Mouse (Mus musculus) natural killer cell, adult 2 months (primary cell): ENCODE measurements around the gene Kitl.

Experiments used
- DNase-seq, 2 experiments: peaks; one replicate each; pipeline ENCODE4 v3.0.0; 2022; ENCODE audit warnings: low spot score in 2 of 2

The Kitl gene

DNA sequence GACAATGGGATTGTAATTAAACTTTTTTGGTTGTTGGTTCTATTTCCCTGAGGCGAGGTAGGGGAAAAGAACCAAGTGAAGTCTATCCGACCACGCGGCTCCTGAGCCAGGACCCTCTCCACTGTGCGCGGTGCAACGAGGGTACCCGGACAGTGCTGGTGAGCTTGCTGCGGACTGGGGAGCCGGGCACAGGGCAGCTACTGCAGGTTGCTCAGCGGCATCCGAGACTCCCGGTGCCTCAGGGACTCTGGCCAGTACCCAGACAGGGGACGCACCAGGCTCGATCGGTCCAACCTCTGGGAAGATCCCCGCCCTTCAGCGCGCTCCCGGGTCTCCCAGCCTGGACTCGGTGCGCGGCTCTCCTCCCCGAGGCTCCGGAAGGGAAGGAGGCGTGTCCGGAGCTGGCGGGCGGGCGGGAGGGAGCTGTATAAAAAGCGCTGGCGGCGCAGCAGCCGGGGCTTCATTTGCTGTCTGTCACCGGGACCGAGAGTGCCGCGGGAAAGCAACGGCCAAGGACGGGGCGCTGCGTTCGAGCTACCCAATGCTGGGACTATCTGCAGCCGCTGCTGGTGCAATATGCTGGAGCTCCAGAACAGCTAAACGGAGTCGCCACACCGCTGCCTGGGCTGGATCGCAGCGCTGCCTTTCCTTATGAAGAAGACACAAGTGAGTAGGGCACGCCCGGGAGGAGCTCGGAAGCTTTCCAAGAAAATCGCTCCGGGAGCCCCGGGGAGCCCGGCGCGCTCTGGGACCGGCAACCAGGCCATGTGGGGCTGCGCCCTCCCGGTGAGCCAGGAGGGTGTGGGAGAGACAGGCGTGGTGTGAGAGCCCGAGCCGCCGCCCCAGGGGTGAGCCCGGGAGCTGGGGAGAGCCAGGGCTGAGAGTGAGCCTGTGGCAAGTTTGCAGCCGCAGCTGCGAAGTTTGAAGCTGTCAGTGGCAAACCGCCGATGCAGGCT, at the start of gene Kitl:
Gene Kitl, plus strand, starts transcription at position 261 of the 956 bp plus-strand sequence.
- DNase-seq: no peak

DNA sequence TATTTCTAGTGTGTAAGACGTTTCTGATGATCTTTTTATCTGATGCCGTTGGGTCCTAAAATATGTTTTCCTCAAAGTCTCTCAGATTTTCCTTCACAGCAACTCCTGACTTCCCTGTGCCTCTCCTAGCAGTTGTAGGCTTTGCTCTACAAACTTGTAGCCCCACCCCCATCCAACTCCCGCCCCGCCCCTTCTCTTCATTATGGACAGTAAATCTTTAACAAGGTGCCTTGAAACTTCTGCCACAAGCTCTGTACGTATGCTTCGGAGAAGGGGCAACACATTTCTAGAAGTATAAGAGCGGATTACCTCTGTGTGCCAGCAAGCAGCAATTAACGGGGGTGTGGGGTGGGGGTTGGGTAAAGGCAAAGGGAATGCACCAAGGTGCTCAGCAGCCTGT, 42.6 kb upstream of the Kitl start:
- DNase-seq: no peak

DNA sequence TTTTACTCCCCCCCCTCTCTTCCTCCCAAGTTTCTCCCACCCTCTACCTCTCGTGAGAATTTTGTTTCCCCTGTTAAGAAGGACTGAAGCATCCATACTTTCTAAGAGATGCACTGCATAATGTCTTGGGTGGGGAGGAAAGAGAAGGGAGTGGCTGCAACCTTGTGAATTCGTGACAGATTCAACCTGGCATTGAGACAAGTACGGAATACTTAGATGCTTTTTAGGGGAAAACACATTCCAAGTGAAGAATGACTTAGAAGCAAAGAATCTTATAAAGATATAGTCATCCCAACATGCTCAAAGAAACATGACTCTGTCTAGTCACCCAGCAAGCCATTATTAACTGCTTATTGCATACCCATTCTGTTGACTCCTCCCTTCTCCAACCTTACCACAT, 35.3 kb upstream of the Kitl start:
- no peak for DNase-seq

- no peak for DNase-seq
Observed at GRCm38 (mm10) chr10:99980916-99981315, 34.5 kb upstream of the Kitl start.

- DNase-seq: no peak
Observed at GRCm38 (mm10) chr10:99981887-99982286, 33.5 kb upstream of the Kitl start.

- DNase-seq: no peak
Observed at GRCm38 (mm10) chr10:99986745-99987144, 28.7 kb upstream of the Kitl start.

GRCm38 (mm10) chr10:99989758-99990157, 25.7 kb upstream of the Kitl start:
- no peak for DNase-seq

GRCm38 (mm10) chr10:99992121-99992520, 23.3 kb upstream of the Kitl start:
- no peak for DNase-seq

DNA sequence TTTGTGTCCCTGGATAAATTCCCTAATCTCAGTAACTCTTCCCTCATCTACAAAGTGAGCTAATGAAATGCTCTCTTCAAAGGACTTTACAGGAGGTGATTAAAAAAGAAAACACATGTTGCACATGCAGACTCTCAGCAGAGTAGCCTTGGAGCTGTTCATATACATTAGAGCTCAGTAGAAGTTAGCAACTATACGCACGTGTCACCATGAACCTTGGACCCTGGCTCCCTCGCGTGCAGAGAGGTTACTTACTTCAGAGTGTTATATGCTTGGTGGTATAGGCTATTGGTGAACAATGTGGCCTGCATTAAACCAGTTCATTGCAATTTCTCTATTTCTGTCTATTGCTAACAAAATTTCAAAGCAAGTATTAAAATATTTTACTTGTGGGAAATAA, 14.0 kb upstream of the Kitl start:
- DNase-seq: no peak

DNA sequence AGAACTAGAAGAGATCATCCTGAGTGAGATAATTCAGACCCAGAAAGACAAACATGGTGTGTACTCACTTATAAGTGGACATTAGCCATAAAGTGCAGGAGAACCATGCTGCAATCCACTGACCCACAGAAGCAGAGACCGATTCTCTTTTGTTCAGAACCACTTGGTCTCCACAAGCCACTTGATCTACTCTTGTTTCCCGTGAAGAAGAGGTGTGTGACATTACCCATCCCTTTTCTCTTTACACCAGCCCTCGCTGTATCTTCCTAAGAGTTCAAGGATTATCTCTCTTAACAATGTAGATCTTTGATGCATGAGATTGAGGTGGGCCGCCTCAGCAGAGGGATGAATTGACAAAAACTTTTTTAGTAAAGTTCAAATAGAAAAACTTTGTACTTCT, 11.6 kb upstream of the Kitl start:
- no peak for DNase-seq

- DNase-seq: no peak
Observed at GRCm38 (mm10) chr10:100009681-100010080, 5.7 kb upstream of the Kitl start.

DNA sequence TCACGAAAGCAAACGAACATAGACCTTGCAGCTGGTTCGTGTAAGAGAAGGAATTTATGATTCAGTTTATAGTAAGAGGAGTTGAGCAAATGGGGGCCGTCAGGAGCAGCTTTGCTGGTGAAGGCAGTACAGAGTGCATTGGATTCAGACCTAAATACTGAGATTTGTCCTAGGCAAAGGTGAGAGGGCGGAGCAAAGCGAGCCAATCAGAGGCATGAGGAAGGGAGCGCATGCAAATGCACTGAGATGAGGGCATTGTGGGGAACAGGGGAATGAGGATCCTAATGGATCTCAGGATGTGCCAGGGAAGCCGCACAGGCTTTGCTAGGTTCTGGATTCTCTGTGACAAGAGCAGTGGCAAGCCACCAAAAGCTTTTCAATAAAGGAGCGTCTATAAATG, 5.1 kb upstream of the Kitl start:
- no peak for DNase-seq

GRCm38 (mm10) chr10:100014096-100014495, 1.3 kb upstream of the Kitl start:
- no peak for DNase-seq

DNA sequence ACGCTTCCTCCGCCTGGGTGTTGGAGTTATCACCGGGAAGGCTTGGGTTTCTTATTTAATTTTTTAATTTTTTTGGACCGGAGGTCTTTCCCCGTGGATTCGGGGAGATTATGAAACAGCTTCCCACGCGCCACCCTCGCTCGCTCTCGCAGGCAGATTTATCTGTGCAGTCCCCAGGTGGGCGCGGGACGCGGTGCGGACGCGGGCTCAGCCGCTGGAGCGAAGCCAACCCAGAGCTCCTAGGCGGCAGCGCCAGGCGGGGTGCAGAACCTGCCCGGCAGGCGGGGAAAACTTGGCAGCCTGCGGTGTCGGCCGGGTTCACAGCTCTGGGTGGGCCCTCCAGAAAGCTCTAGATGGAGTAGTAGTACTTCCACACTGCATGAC, 888 bp downstream of the Kitl start:
- no peak for DNase-seq

DNA sequence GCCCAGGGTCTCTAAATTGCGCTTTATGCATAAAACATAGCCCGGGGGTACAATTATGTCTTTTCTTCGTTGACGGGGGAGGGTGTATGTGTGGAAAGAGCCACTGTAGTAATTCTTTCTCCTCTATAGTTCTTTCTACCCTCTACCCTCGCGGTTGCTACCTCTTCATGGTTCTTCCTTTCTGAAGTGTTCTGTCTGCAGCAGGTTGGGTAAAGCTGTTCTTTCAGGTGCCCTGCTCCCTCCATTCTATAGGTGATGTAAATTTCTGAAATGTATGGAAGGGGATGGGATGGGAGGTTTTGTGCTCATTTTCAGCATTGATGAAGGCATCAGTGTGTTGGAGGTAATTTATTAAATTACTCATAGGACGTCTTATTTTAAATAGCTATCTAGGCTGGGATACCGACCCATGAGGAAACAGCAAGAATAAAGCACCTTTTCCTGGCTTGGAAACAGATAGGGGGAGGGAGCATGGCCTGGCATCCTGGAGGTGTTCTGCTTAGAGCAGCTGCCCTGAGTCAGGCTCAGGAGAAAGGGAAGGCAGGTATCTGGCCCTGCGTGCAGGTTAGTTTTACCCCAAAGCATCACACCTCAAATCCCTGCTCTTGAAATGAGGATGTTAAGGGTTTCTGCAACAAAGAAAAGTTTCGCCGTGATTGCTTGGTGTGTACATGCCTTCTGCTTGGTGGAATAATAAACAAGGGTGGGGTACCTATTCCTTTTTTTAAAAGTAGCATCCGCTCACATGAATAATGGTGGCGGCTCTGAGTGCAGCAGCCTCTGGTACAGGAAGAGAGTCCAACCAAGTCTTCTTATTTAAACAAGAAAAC, 1.7 kb downstream of the Kitl start:
- DNase-seq: no peak

DNA sequence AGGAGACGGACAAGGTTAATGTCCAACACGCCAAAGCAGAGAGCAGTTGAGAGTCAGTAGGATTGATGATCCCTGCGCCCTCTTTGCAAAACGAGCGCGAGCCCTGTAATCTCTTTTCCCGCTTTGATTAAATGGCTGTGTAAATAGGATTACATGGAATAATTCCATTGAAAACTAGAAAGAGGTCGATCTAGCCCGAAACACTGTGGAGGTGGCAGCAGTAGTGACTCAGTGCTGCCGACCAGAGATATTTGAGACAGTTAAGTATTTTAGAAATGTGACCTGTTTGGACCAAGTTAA, 2.3 kb downstream of the Kitl start:
- no peak for DNase-seq

DNA sequence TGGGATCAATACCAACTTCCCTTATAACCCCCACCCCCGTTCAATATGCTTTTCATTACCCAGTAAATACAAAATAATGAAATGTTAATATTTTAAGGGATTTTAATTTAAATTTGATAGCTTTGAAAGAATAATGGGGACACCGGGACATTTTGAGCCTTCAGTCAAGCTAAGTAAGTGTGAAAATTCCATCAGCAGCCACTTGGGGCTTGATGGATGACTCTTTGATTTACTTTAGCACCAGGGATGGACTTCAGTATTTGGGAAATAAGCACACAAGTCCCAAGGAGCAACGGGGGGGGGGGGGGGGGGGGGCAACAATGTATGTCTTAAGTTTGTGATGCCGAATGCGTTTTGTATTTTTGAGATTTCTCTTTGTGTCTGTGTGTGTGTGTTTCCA, 3.1 kb downstream of the Kitl start:
- no peak for DNase-seq

DNA sequence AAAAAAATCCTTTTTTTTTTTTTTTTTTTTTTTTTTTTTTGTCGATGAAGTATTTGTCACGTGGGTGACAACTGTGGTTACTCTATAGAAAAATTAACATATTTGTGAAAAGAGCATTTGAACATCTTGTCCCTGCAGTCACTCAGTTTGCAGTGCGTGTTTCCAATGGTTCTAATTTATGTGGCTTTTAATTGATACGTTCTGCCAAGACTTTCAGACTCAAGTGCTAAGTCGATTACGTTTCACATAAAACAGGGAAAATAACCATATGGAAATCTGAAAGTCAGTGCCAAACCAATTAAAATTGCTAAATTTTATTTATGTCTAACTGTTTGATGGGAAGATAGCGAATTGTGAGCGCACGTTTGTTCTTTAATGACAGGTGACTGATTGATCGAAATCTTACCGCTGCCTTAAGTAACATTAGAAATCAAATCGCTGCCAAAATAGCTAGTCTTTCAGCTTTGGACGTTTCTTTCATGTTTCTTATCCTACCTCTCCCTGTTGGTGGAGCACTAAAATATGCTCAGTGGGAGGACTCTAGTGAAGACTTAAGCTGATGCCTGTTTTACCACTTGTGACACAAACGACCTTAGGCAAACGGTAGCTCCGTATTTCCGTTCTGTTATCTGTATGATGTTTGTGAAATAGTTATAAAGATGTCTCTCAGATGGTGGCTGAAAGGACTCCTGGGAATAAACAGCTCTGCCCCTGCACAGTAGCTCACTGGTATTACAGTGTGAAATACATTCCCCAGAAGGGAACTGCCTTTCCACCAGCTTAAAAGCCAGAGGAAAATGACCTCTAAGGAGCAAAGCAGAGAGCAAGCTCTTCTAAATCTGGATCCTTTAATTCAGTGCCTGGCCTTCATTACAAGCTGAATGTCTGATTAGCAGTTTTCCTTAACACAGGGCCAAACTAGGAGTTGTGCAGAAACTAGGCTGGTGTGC, 4.1 kb downstream of the Kitl start:
- no peak for DNase-seq

DNA sequence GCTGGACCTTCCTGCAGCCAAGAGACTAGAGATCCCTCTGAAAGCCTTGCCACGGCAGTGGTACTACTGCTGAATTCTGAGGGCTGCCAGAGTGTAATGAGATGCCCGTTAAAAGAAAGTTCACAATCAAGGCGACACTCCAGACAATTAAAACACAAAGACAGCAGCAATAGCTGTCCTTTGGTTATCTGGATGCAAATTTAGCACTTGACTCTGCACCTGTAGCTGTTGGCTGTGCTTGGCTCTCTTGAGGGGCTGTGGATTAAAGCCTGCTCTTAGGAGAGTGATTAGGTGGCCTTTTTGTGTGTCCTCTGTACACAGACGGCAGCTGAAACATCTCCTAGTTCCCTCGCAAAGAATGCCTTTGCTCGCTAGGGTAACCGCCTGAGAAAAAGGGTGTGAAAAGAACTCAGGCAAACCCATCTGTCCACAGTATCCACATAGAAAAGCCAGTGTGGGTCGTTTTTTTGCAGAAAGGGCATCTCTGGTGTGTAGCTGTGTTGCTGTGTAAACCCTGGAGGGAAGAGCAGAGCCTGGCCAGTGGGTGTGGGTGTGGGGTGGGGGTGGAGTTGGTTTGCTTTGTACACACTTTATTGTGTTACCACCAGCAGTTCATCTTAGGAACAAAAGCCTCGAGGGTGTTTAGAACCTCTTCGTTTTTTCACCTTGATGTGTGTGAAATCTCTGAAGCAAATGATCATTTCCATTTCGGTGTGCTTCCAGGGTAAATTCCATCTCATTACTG, 6.8 kb downstream of the Kitl start:
- no peak for DNase-seq

DNA sequence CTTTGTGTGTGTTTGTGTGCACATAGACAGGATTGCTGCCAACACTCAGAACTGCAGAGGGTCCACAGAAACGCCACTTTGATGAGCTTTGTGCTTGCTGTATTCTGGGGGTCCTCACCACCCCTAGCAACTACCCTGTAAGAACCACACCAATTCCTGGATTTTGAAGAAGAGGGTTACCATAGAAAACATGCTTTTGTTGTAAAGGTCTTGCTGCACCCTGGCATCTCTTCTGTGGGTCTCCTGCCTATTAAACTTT, 7.3 kb downstream of the Kitl start:
- no peak for DNase-seq

DNA sequence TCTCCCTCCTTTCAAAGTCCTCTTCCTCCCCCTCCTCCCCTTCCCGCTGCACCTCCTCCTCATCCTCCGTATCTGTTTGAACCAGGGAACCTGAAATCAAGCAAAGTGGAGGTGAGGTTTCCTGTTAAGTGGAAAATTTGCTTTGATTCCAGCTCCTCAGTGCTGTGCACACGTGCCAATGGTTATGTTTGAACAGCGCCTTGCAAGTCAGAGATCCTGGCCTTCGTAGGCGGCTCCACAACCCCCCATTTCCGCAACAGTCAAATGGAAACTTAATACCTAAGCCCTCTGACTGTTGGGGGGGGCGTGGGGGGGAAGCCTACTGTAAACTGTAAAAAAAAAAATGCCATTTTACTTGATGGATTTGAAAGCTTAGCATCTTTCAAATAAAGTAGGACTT, 10.2 kb downstream of the Kitl start:
- no peak for DNase-seq

DNA sequence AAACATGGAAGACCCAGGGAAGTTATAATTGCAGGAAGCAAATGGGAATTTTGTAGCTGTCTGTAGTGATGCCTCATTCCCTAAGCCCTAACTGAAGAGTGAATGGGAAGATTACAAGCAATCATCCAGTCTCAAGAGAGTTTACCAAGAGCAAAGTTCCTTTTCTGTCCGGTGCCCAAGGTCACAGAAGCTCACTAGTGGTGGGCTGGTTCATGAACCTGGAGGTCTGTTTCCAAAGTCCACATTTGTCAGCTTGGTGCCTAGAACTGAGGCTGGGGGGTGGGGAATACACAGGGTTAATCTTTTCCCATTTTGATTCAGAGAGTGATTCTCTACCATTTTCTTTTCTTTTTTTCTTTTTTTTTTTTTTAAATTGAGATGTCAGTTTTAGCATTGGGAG, 11.3 kb downstream of the Kitl start:
- DNase-seq: no peak
